Comparison of ENCODE assay signal across 24 mouse cellular contexts in the genomic region with DNA sequence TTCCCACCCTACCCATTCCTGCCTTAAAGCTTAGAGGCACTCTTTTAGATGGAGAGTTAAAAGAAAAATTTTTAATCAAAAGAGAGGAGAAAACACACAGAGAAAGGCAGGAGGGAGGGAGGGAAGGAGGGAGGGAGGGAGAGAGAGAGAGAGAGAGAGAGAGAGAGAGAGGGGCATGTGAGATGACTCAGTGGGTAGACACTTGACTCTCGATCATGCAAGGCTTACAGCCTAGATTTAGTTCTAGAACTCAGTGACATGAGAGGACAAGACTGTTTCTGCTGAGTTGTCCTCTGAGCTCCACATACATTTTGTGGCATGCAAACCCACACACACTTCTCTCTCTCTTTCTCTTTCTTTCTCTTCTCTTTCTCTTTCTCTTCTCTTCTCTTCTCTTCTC. TPM values are rescaled to one million over a fixed set of nuclear protein-coding genes. Genes with fewer than 3 reads are reported as not detected.
DNase-seq lines count a peak whose midpoint lies in the region; ATAC-seq lines count a peak whose summit lies in the region.
"Had no signal": no experiment of that assay in that cellular context is flagged by ENCODE, and none has a peak within 500 bp of the region (broad histone marks: within the 10 kb centered on the region; RNA-seq: fewer than 3 reads in every experiment).

No protein-coding gene starts in this region.

- no peak overlapping the region for H3K4me2 ChIP-seq in embryonic facial prominence, embryonic 14.5 days (ENCODE audit: low read depth, low read length)
- peak overlapping the region; percentile 52; the same call in 1 of the 2 replicates for H3K4me2 ChIP-seq in heart, embryonic 15.5 days
- no peak overlapping the region for H3K4me2 ChIP-seq in midbrain, embryonic 11.5 days
- H3K4me2 ChIP-seq in limb, embryonic 13.5 days (replicated peaks): no peak overlapping the region
- H3K4me2 ChIP-seq: forebrain, embryonic 13.5 days; midbrain, embryonic 15.5 days; neural tube, embryonic 13.5 days had no signal

- no peak for DNase-seq in embryonic facial prominence, embryonic 14.5 days (ENCODE audit: low spot score)
- no peak for DNase-seq in embryonic facial prominence, embryonic 10.5 days (ENCODE audit: low spot score)
- no peak for DNase-seq in heart, postnatal 14 days
- peak; percentile 33 for DNase-seq in midbrain, embryonic 11.5 days (ENCODE audit: low spot score, missing footprints)
- no peak for DNase-seq in midbrain, embryonic 10.5 days (ENCODE audit: low spot score)
- no peak for DNase-seq in frontal cortex, postnatal 25 days (ENCODE audit: low spot score in 2 of 2)
- DNase-seq: adrenal gland, adult 2 months; cerebellum, adult 11-12 months; cerebellum, postnatal 10 days; kidney, adult 18-20 months; lung, postnatal 14 days; retina, postnatal 1 day; right cerebral cortex, postnatal 25 days; spleen, adult 18-20 months; thymus, postnatal 25 days had no signal

- no peaks in the 10 kb centered on the region for H3K36me3 ChIP-seq in embryonic facial prominence, embryonic 14.5 days (ENCODE audit: control insufficient read depth, insufficient read depth, low read length)
- H3K36me3 ChIP-seq in embryonic facial prominence, embryonic 10.5 days (replicated peaks): no peaks in the 10 kb centered on the region
- no peaks in the 10 kb centered on the region for H3K36me3 ChIP-seq in heart, embryonic 15.5 days
- H3K36me3 ChIP-seq in midbrain, embryonic 11.5 days (ENCODE audit: control insufficient read depth, insufficient read depth, low read length): no peaks in the 10 kb centered on the region
- no peaks in the 10 kb centered on the region for H3K36me3 ChIP-seq in midbrain, embryonic 10.5 days
- H3K36me3 ChIP-seq in limb, embryonic 13.5 days: no peaks in the 10 kb centered on the region
- H3K36me3 ChIP-seq: G1E; midbrain, embryonic 15.5 days; neural tube, embryonic 13.5 days had no signal

- H3K9me3 ChIP-seq in embryonic facial prominence, embryonic 14.5 days (ENCODE audit: control insufficient read depth, low read length): no peaks in the 10 kb centered on the region
- H3K9me3 ChIP-seq in embryonic facial prominence, embryonic 10.5 days: no peaks in the 10 kb centered on the region
- no peaks in the 10 kb centered on the region for H3K9me3 ChIP-seq in heart, embryonic 15.5 days (replicated peaks)
- no peaks in the 10 kb centered on the region for H3K9me3 ChIP-seq in midbrain, embryonic 11.5 days (ENCODE audit: control insufficient read depth, low read length)
- no peaks in the 10 kb centered on the region for H3K9me3 ChIP-seq in midbrain, embryonic 10.5 days (replicated peaks)
- H3K9me3 ChIP-seq in limb, embryonic 13.5 days: no peaks in the 10 kb centered on the region
- H3K9me3 ChIP-seq: forebrain, embryonic 13.5 days; megakaryocyte, embryonic 14.5 days; midbrain, embryonic 15.5 days; neural tube, embryonic 13.5 days had no signal

- no peak for ATAC-seq in embryonic facial prominence, embryonic 14.5 days (ENCODE audit: low read depth)
- ATAC-seq in heart, embryonic 15.5 days (replicated peaks; ENCODE audit: insufficient number of reproducible peaks, insufficient read depth, low FRiP score, low read depth): no peak
- ATAC-seq in midbrain, embryonic 11.5 days (ENCODE audit: low FRiP score): no peak
- ATAC-seq in limb, embryonic 13.5 days (ENCODE audit: low FRiP score, low read depth): no peak
- ATAC-seq: forebrain, embryonic 13.5 days; midbrain, embryonic 15.5 days had no signal

- H3K27me3 ChIP-seq in embryonic facial prominence, embryonic 14.5 days (replicated peaks; ENCODE audit: control insufficient read depth, insufficient read depth, low read length): no peaks in the 10 kb centered on the region
- 0 out of 2 replicates have a peak, but pooled peaks cover 3% of the 10 kb centered on the region for H3K27me3 ChIP-seq in embryonic facial prominence, embryonic 10.5 days (replicated peaks; ENCODE audit: low read depth, poor library complexity, severe bottlenecking)
- no peaks in the 10 kb centered on the region for H3K27me3 ChIP-seq in heart, embryonic 15.5 days
- no peaks in the 10 kb centered on the region for H3K27me3 ChIP-seq in midbrain, embryonic 11.5 days (ENCODE audit: control insufficient read depth, insufficient read depth, low read length)
- no peaks in the 10 kb centered on the region for H3K27me3 ChIP-seq in midbrain, embryonic 10.5 days (ENCODE audit: low read depth, poor library complexity, severe bottlenecking)
- H3K27me3 ChIP-seq in limb, embryonic 13.5 days: no peaks in the 10 kb centered on the region
- H3K27me3 ChIP-seq: CH12.LX; forebrain, embryonic 13.5 days; megakaryocyte, embryonic 14.5 days; midbrain, embryonic 15.5 days; neural tube, embryonic 13.5 days had no signal

- no peak overlapping the region for H3K4me3 ChIP-seq in embryonic facial prominence, embryonic 14.5 days (ENCODE audit: low read depth, low read length)
- no peak overlapping the region for H3K4me3 ChIP-seq in embryonic facial prominence, embryonic 10.5 days
- H3K4me3 ChIP-seq in heart, embryonic 15.5 days: no peak overlapping the region
- no peak overlapping the region for H3K4me3 ChIP-seq in midbrain, embryonic 11.5 days (ENCODE audit: low read depth, low read length)
- no peak overlapping the region for H3K4me3 ChIP-seq in midbrain, embryonic 10.5 days
- H3K4me3 ChIP-seq in limb, embryonic 13.5 days: no peak overlapping the region
- H3K4me3 ChIP-seq: forebrain, embryonic 13.5 days; left cerebral cortex, adult 2 months; megakaryocyte, embryonic 14.5 days; midbrain, embryonic 15.5 days; neural tube, embryonic 13.5 days had no signal

- WGBS in embryonic facial prominence, embryonic 14.5 days: 71% methylated on average over 1 of the region's 1 CpGs
- 84% methylated on average over 1 of the region's 1 CpGs for WGBS in embryonic facial prominence, embryonic 10.5 days
- WGBS in heart, embryonic 15.5 days: 20% methylated on average over 1 of the region's 1 CpGs
- 85% methylated on average over 1 of the region's 1 CpGs for WGBS in midbrain, embryonic 11.5 days
- 83% methylated on average over 1 of the region's 1 CpGs for WGBS in midbrain, embryonic 10.5 days
- 92% methylated on average over 1 of the region's 1 CpGs for WGBS in limb, embryonic 13.5 days

- H3K9ac ChIP-seq in embryonic facial prominence, embryonic 14.5 days (ENCODE audit: low read depth, low read length): no peak overlapping the region
- H3K9ac ChIP-seq in heart, embryonic 15.5 days: no peak overlapping the region
- H3K9ac ChIP-seq in midbrain, embryonic 11.5 days (ENCODE audit: low read length): no peak overlapping the region
- H3K9ac ChIP-seq in limb, embryonic 13.5 days: no peak overlapping the region
- H3K9ac ChIP-seq: forebrain, embryonic 13.5 days; midbrain, embryonic 15.5 days; neural tube, embryonic 13.5 days had no signal

- peaks cover 28% of the 10 kb centered on the region for H3K4me1 ChIP-seq in embryonic facial prominence, embryonic 14.5 days (ENCODE audit: control insufficient read depth, insufficient read depth, low read length)
- peaks cover 36% of the 10 kb centered on the region for H3K4me1 ChIP-seq in embryonic facial prominence, embryonic 10.5 days
- peaks cover 55% of the 10 kb centered on the region for H3K4me1 ChIP-seq in heart, embryonic 15.5 days (replicated peaks)
- no peaks in the 10 kb centered on the region for H3K4me1 ChIP-seq in midbrain, embryonic 11.5 days (ENCODE audit: control insufficient read depth, insufficient read depth, low read length)
- H3K4me1 ChIP-seq in midbrain, embryonic 10.5 days: peaks cover 5% of the 10 kb centered on the region
- H3K4me1 ChIP-seq in limb, embryonic 13.5 days: peaks cover 61% of the 10 kb centered on the region
- H3K4me1 ChIP-seq: megakaryocyte, embryonic 14.5 days; midbrain, embryonic 15.5 days had no signal

- intact Hi-C loops in heart, postnatal 14 days (cut with DNase I): no loop called here

- 0 out of 2 replicates have a peak overlapping the region, but pooled peaks have one; percentile 56 for H3K27ac ChIP-seq in embryonic facial prominence, embryonic 14.5 days (replicated peaks; ENCODE audit: low read depth, low read length)
- no peak overlapping the region for H3K27ac ChIP-seq in embryonic facial prominence, embryonic 10.5 days (replicated peaks)
- peak overlapping the region; percentile 98 for H3K27ac ChIP-seq in heart, embryonic 15.5 days
- no peak overlapping the region for H3K27ac ChIP-seq in midbrain, embryonic 11.5 days (ENCODE audit: low read depth, low read length)
- no peak overlapping the region for H3K27ac ChIP-seq in midbrain, embryonic 10.5 days (replicated peaks)
- peak overlapping the region; percentile 34; the same call in 1 of the 2 replicates for H3K27ac ChIP-seq in limb, embryonic 13.5 days
- H3K27ac ChIP-seq: forebrain, embryonic 13.5 days; left cerebral cortex, adult 2 months; midbrain, embryonic 15.5 days; neural tube, embryonic 13.5 days had no signal

RNA-seq across cellular contexts. Expression of a gene that starts 8.5 kb away (rescaled TPM):
- polyA plus RNA-seq in embryonic facial prominence, embryonic 14.5 days (2014; fragmentation: Nextera tagmentation; extraction: Ambion mirVana): 25.4 and 27.7 TPM in 2 replicates
- polyA plus RNA-seq in embryonic facial prominence, embryonic 10.5 days (2016; fragmentation: Nextera tagmentation; extraction: Ambion mirVana): 25.3 and 25.8 TPM in 2 replicates
- polyA plus RNA-seq in heart, embryonic 15.5 days (2015; fragmentation: Nextera tagmentation; extraction: Ambion mirVana): 57.1 and 57.8 TPM in 2 replicates
- total RNA-seq in heart, postnatal 14 days (2021): 10 to 100 TPM; 40.0 to 46.5 TPM
- 21.1 and 21.4 TPM in 2 replicates for polyA plus RNA-seq in midbrain, embryonic 11.5 days (2014; fragmentation: Nextera tagmentation; extraction: Ambion mirVana)
- polyA plus RNA-seq in midbrain, embryonic 10.5 days (2016; fragmentation: Nextera tagmentation; extraction: Ambion mirVana): 22.8 and 26.9 TPM in 2 replicates
- 32.6 and 34.5 TPM in 2 replicates for polyA plus RNA-seq in limb, embryonic 13.5 days (2015; fragmentation: Nextera tagmentation; extraction: Ambion mirVana)
- total RNA-seq: G1E had no signal
- polyA plus RNA-seq: G1E had no signal

Comparison
In these comparisons a context has a peak if more than half of its experiments do, and no peak if none do; other contexts are left out.
1. H3K27ac ChIP-seq: peak in embryonic facial prominence, embryonic 14.5 days (single experiment), heart, embryonic 15.5 days (single experiment) and limb, embryonic 13.5 days (single experiment); none in embryonic facial prominence, embryonic 10.5 days (single experiment), midbrain, embryonic 11.5 days (single experiment) and midbrain, embryonic 10.5 days (single experiment).